Mouse (Mus musculus) heart, embryonic 10.5 days (tissue): ENCODE data around the gene Hipk2. TPM values are rescaled to one million over a fixed set of nuclear protein-coding genes. Genes with fewer than 3 reads are reported as not detected.
A peak's percentile ranks its signal among the peaks of the same experiment; 100 is the strongest.

Experiments
- DNase-seq: peaks from one replicate; pipeline ENCODE4 v3.0.0-alpha.2; 2017; ENCODE audit warnings: low spot score
- H3K27ac ChIP-seq: fragments of 300-500 bp; sonication (generic); 2 replicates; pipeline ENCODE4 v1.5.1; 2016; ENCODE audit warnings: mild to moderate bottlenecking
- H3K27me3 ChIP-seq: fragments of 300-500 bp; sonication (generic); 2 replicates; pipeline ENCODE4 v1.6.1; 2016; ENCODE audit warnings: mild to moderate bottlenecking; ENCODE audit not compliant: poor library complexity, insufficient read depth, severe bottlenecking
- H3K36me3 ChIP-seq: fragments of 300-500 bp; sonication (generic); 2 replicates; pipeline ENCODE4 v1.6.1; 2016; ENCODE audit warnings: mild to moderate bottlenecking, moderate library complexity
- H3K4me1 ChIP-seq: fragments of 300-500 bp; sonication (generic); 2 replicates; pipeline ENCODE4 v1.6.1; 2016; ENCODE audit warnings: mild to moderate bottlenecking
- H3K4me3 ChIP-seq: fragments of 300-500 bp; sonication (generic); 2 replicates; pipeline ENCODE4 v1.5.1; 2016; ENCODE audit warnings: mild to moderate bottlenecking, moderate library complexity
- H3K9me3 ChIP-seq: fragments of 300-500 bp; sonication (generic); 2 replicates; pipeline ENCODE4 v1.6.1; 2016; ENCODE audit warnings: mild to moderate bottlenecking, moderate library complexity
- WGBS: fragments of 180-500 bp; shearing (Covaris S2); methylation state at CpG from one replicate; pipeline ENCODE4 v1.1.7; 2016; 5-methylcytosine and 5-hydroxymethylcytosine counted together
- polyA plus RNA-seq: library from polyadenylated mRNA; unstranded; fragments of >200 nt; fragmentation: Nextera tagmentation; extraction: Ambion mirVana; gene quantifications from 2 replicates; pipeline ENCODE4 v1.2.1, GENCODE M21; 2016

Gene Hipk2
- polyA plus RNA-seq, 1 experiment from 2014 or later = 20.1 TPM

- 86% methylated on average over 3 of the region's 3 CpGs for WGBS
- H3K36me3 ChIP-seq = peaks cover 70% of the 10 kb centered on the region
These were observed 165.5 kb downstream of the Hipk2 start for GRCm38 (mm10) chr6:38710449-38710848.

GRCm38 (mm10) chr6:38704264-38704984, 171.5 kb downstream of the Hipk2 start:
- peak; percentile 84 for DNase-seq
- Histone ChIP-seq H3K4me1 (peaks cover 39% of the 10 kb centered on the region), H3K27ac (peak overlapping the region; percentile 78), H3K36me3 (peaks cover 62% of the 10 kb centered on the region), H3K27me3 (no peaks in the 10 kb centered on the region), H3K9me3 (no peaks in the 10 kb centered on the region), H3K4me3 (no peak overlapping the region)
- WGBS = 68% methylated on average over 7 of the region's 7 CpGs

More at GRCm38 (mm10) chr6:38710449-38710848, 165.5 kb downstream of the Hipk2 start:
- H3K27ac ChIP-seq = no peak overlapping the region
- no peak overlapping the region for H3K4me3 ChIP-seq
- H3K4me1 ChIP-seq = peaks cover 15% of the 10 kb centered on the region
- no peak for DNase-seq
- no peaks in the 10 kb centered on the region for H3K27me3 ChIP-seq
- no peaks in the 10 kb centered on the region for H3K9me3 ChIP-seq

- Histone ChIP-seq H3K36me3 (peaks cover 70% of the 10 kb centered on the region), H3K27me3 (no peaks in the 10 kb centered on the region), H3K4me3 (no peak overlapping the region), H3K4me1 (peaks cover 39% of the 10 kb centered on the region), H3K27ac (peak overlapping the region; percentile 78), H3K9me3 (no peaks in the 10 kb centered on the region)
- DNase-seq = no peak
- WGBS = 74% methylated on average over 6 of the region's 6 CpGs
These were observed 172.4 kb downstream of the Hipk2 start for GRCm38 (mm10) chr6:38703526-38703925.

- 20% methylated on average over 6 of the region's 6 CpGs for WGBS
- peak overlapping the region; percentile 78 for H3K27ac ChIP-seq
- no peaks in the 10 kb centered on the region for H3K9me3 ChIP-seq
- DNase-seq = no peak
- H3K4me1 ChIP-seq = peaks cover 39% of the 10 kb centered on the region
- no peak overlapping the region for H3K4me3 ChIP-seq
- no peaks in the 10 kb centered on the region for H3K27me3 ChIP-seq
- H3K36me3 ChIP-seq = peaks cover 74% of the 10 kb centered on the region
These were observed 173.1 kb downstream of the Hipk2 start for GRCm38 (mm10) chr6:38702810-38703399.

- H3K4me3 ChIP-seq = no peak overlapping the region
- DNase-seq = peak; percentile 61
- WGBS = 39% methylated on average over 2 of the region's 2 CpGs
- H3K9me3 ChIP-seq = no peaks in the 10 kb centered on the region
- H3K27ac ChIP-seq = no peak overlapping the region
- peaks cover 39% of the 10 kb centered on the region for H3K4me1 ChIP-seq
- H3K27me3 ChIP-seq = no peaks in the 10 kb centered on the region
- H3K36me3 ChIP-seq = peaks cover 71% of the 10 kb centered on the region
These were observed 174.5 kb downstream of the Hipk2 start for GRCm38 (mm10) chr6:38701421-38701820.

GRCm38 (mm10) chr6:38698233-38698889, 177.6 kb downstream of the Hipk2 start:
- DNase-seq = no peak
- 93% methylated on average over 18 of the region's 18 CpGs for WGBS
- Histone ChIP-seq H3K27ac (no peak overlapping the region), H3K9me3 (no peaks in the 10 kb centered on the region), H3K36me3 (peaks cover 88% of the 10 kb centered on the region), H3K4me1 (peaks cover 26% of the 10 kb centered on the region), H3K4me3 (no peak overlapping the region), H3K27me3 (no peaks in the 10 kb centered on the region)

GRCm38 (mm10) chr6:38696570-38696969, 179.4 kb downstream of the Hipk2 start:
- Histone ChIP-seq H3K27me3 (no peaks in the 10 kb centered on the region), H3K4me1 (peaks cover 19% of the 10 kb centered on the region), H3K4me3 (no peak overlapping the region), H3K9me3 (no peaks in the 10 kb centered on the region), H3K27ac (no peak overlapping the region), H3K36me3 (peaks cover 82% of the 10 kb centered on the region)
- WGBS = 91% methylated on average over 9 of the region's 9 CpGs
- no peak for DNase-seq

- no peak overlapping the region for H3K4me3 ChIP-seq
- H3K9me3 ChIP-seq = no peaks in the 10 kb centered on the region
- H3K27me3 ChIP-seq = no peaks in the 10 kb centered on the region
- H3K4me1 ChIP-seq = peaks cover 14% of the 10 kb centered on the region
- no peak overlapping the region for H3K27ac ChIP-seq
- 40% methylated on average over 9 of the region's 9 CpGs for WGBS
- DNase-seq = peak; percentile 91
- peaks cover 72% of the 10 kb centered on the region for H3K36me3 ChIP-seq
These were observed 180.4 kb downstream of the Hipk2 start for GRCm38 (mm10) chr6:38695380-38696054.

GRCm38 (mm10) chr6:38692556-38692955, 183.4 kb downstream of the Hipk2 start:
- no peak for DNase-seq
- H3K4me3 ChIP-seq = no peak overlapping the region
- no peak overlapping the region for H3K27ac ChIP-seq
- H3K27me3 ChIP-seq = no peaks in the 10 kb centered on the region
- 82% methylated on average over 6 of the region's 6 CpGs for WGBS
- peaks cover 49% of the 10 kb centered on the region for H3K36me3 ChIP-seq
- no peaks in the 10 kb centered on the region for H3K9me3 ChIP-seq
- H3K4me1 ChIP-seq = peaks cover 14% of the 10 kb centered on the region

GRCm38 (mm10) chr6:38691052-38691451, 184.9 kb downstream of the Hipk2 start:
- WGBS = 93% methylated on average over 5 of the region's 5 CpGs
- Histone ChIP-seq H3K36me3 (peaks cover 47% of the 10 kb centered on the region), H3K4me3 (no peak overlapping the region), H3K27me3 (no peaks in the 10 kb centered on the region), H3K9me3 (no peaks in the 10 kb centered on the region), H3K27ac (no peak overlapping the region), H3K4me1 (peaks cover 14% of the 10 kb centered on the region)
- no peak for DNase-seq

GRCm38 (mm10) chr6:38690615-38691014, 185.3 kb downstream of the Hipk2 start:
- 89% methylated on average over 4 of the region's 4 CpGs for WGBS
- peaks cover 46% of the 10 kb centered on the region for H3K36me3 ChIP-seq
- no peak overlapping the region for H3K4me3 ChIP-seq
- DNase-seq = no peak
- H3K27ac ChIP-seq = no peak overlapping the region
- H3K4me1 ChIP-seq = peaks cover 14% of the 10 kb centered on the region
- H3K9me3 ChIP-seq = no peaks in the 10 kb centered on the region
- no peaks in the 10 kb centered on the region for H3K27me3 ChIP-seq

GRCm38 (mm10) chr6:38688841-38689240, 187.1 kb downstream of the Hipk2 start:
- WGBS = 92% methylated on average over 9 of the region's 10 CpGs
- no peak for DNase-seq
- Histone ChIP-seq H3K27me3 (no peaks in the 10 kb centered on the region), H3K4me1 (peaks cover 14% of the 10 kb centered on the region), H3K4me3 (no peak overlapping the region), H3K36me3 (peaks cover 36% of the 10 kb centered on the region), H3K27ac (no peak overlapping the region), H3K9me3 (no peaks in the 10 kb centered on the region)

- Histone ChIP-seq H3K4me3 (no peak overlapping the region), H3K27me3 (no peaks in the 10 kb centered on the region), H3K27ac (no peak overlapping the region), H3K9me3 (no peaks in the 10 kb centered on the region), H3K4me1 (peaks cover 6% of the 10 kb centered on the region), H3K36me3 (peaks cover 23% of the 10 kb centered on the region)
- 59% methylated on average over 11 of the region's 11 CpGs for WGBS
- DNase-seq = no peak
These were observed 188.7 kb downstream of the Hipk2 start for GRCm38 (mm10) chr6:38687216-38687615.
